8 mouse cellular contexts compared by ENCODE assay signal in the genomic region with DNA sequence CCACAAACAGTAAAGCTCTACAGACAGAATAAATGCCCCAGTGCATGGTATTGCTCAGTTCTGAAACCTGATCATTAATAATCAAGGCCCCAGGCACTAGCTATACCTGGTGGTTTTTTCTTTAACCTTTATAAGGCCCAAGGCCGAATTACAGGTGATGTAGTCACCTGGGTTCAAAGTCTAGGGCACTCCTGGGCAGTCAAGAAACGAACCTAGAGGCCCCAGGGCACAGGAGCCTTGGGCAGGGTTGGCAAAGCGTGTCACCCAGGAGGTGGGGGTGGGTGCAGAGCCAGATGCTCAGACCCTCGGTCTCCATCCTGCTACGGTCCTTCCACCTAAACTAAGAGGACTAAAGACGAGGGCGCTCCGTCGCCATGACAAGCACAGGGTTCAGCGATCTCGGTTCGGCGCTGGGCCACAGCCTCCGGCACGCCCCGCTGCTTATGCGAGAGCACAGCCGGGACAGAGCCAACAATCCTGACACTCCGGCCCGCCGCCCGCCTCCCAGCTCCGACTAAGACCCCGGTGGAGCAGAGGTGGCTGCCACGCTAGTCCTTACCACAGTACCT. TPM values are rescaled to one million over a fixed set of nuclear protein-coding genes. Genes with fewer than 3 reads are reported as not detected.
DNase-seq lines count a peak whose midpoint lies in the region; ATAC-seq and TF ChIP-seq lines count a peak whose summit lies in the region.

No protein-coding gene starts in this region.

- peak overlapping the region; percentile 87 for H3K9ac ChIP-seq in heart, postnatal 0 days (replicated peaks; ENCODE audit: low read depth, low read length)
- peak overlapping the region; percentile 88 for H3K9ac ChIP-seq in hindbrain, embryonic 12.5 days

- H3K4me2 ChIP-seq in heart, postnatal 0 days (ENCODE audit: low read depth, low read length): peak overlapping the region; percentile 88
- peak overlapping the region; percentile 79 for H3K4me2 ChIP-seq in hindbrain, embryonic 12.5 days (replicated peaks)

- no peak for TF ChIP-seq POLR2A in bone marrow, adult 2 months (IDR thresholded peaks at IDR 0.05; ENCODE audit: borderline replicate concordance, control insufficient read depth, low read depth, low read length)

- no peak for TF ChIP-seq CTCF in heart, postnatal 0 days (IDR thresholded peaks at IDR 0.05; ENCODE audit: low read depth)
- no peak for TF ChIP-seq CTCF in bone marrow, adult 2 months (IDR thresholded peaks at IDR 0.05; ENCODE audit: control insufficient read depth, insufficient read depth, low read length)

- peak overlapping the region; percentile 97 for H3K27ac ChIP-seq in heart, postnatal 0 days (ENCODE audit: low read depth)
- H3K27ac ChIP-seq in bone marrow, adult 2 months (ENCODE audit: control insufficient read depth, insufficient read depth, low read depth, low read length, poor library complexity): peak overlapping the region; percentile 97
- H3K27ac ChIP-seq in hindbrain, embryonic 12.5 days: peak overlapping the region; percentile 90
- peak overlapping the region; percentile 91 for H3K27ac ChIP-seq in midbrain, embryonic 10.5 days (replicated peaks)

- TF ChIP-seq EP300 in heart, postnatal 0 days (IDR thresholded peaks at IDR 0.05; ENCODE audit: low read depth): 0 out of 2 replicates have a peak, but pooled peaks have one; percentile 8

- H3K27me3 ChIP-seq in heart, postnatal 0 days (ENCODE audit: control insufficient read depth, insufficient read depth, low read length): no peaks in the 10 kb centered on the region
- no peaks in the 10 kb centered on the region for H3K27me3 ChIP-seq in hindbrain, embryonic 12.5 days
- no peaks in the 10 kb centered on the region for H3K27me3 ChIP-seq in midbrain, embryonic 10.5 days (ENCODE audit: low read depth, poor library complexity, severe bottlenecking)

- peak; percentile 57 for ATAC-seq in heart, postnatal 0 days (ENCODE audit: insufficient read depth, low read depth)
- no peak for ATAC-seq in hindbrain, embryonic 12.5 days (ENCODE audit: low FRiP score)

- H3K4me1 ChIP-seq in heart, postnatal 0 days (ENCODE audit: control insufficient read depth, insufficient read depth): peaks cover 31% of the 10 kb centered on the region
- H3K4me1 ChIP-seq in bone marrow, adult 2 months (ENCODE audit: control insufficient read depth, insufficient read depth, low read length): no peaks in the 10 kb centered on the region
- H3K4me1 ChIP-seq in hindbrain, embryonic 12.5 days: peaks cover 13% of the 10 kb centered on the region
- H3K4me1 ChIP-seq in midbrain, embryonic 10.5 days: peaks cover 25% of the 10 kb centered on the region

- peak overlapping the region; percentile 89 for H3K4me3 ChIP-seq in heart, postnatal 0 days (ENCODE audit: low read depth, low read length)
- H3K4me3 ChIP-seq in bone marrow, adult 2 months (replicated peaks; ENCODE audit: control insufficient read depth, low read depth, low read length): peak overlapping the region; percentile 82
- H3K4me3 ChIP-seq in hindbrain, embryonic 12.5 days: peak overlapping the region; percentile 85
- peak overlapping the region; percentile 88 for H3K4me3 ChIP-seq in midbrain, embryonic 10.5 days

- WGBS in heart, postnatal 0 days: under 1% methylated on average over 25 of the region's 25 CpGs
- under 1% methylated on average over 25 of the region's 25 CpGs for WGBS in bone marrow, adult 2 months
- under 1% methylated on average over 23 of the region's 25 CpGs for WGBS in hindbrain, embryonic 12.5 days
- under 1% methylated on average over 25 of the region's 25 CpGs for WGBS in midbrain, embryonic 10.5 days

- peak; percentile 22 for DNase-seq in heart, postnatal 0 days (ENCODE audit: low spot score)
- DNase-seq in heart, adult 8-10 months (ENCODE audit: low spot score): no peak
- no peak for DNase-seq in midbrain, embryonic 10.5 days (ENCODE audit: low spot score)
- DNase-seq in ovary, postnatal 36 days (ENCODE audit: low spot score): no peak
- no peak for DNase-seq in right cerebral cortex, postnatal 4 days
- DNase-seq in thymus, postnatal 4 days: no peak

- no peaks in the 10 kb centered on the region for H3K9me3 ChIP-seq in heart, postnatal 0 days (replicated peaks; ENCODE audit: control insufficient read depth, low read length)
- no peaks in the 10 kb centered on the region for H3K9me3 ChIP-seq in hindbrain, embryonic 12.5 days (replicated peaks)
- no peaks in the 10 kb centered on the region for H3K9me3 ChIP-seq in midbrain, embryonic 10.5 days (replicated peaks)

- peaks cover 8% of the 10 kb centered on the region for H3K36me3 ChIP-seq in heart, postnatal 0 days (replicated peaks; ENCODE audit: control insufficient read depth, insufficient read depth, low read length)
- H3K36me3 ChIP-seq in hindbrain, embryonic 12.5 days: peaks cover 6% of the 10 kb centered on the region
- peaks cover 22% of the 10 kb centered on the region for H3K36me3 ChIP-seq in midbrain, embryonic 10.5 days

RNA-seq across cellular contexts. Expression of gene Sec23a, which starts 0.5 kb away (rescaled TPM):
- total RNA-seq in heart, postnatal 0 days (2014; rRNA removed; ENCODE audit: low replicate concordance): 58.9 and 77.7 TPM in 2 replicates
- 41.5 and 42.8 TPM in 2 replicates for polyA plus RNA-seq in heart, postnatal 0 days (2015; fragmentation: Nextera tagmentation; extraction: Ambion mirVana)
- total RNA-seq in heart, adult 8-10 months (2022): 10 to 100 TPM; 42.2 to 47.9 (median 45.9) TPM
- polyA plus RNA-seq in bone marrow, adult 2 months (2011; ENCODE audit: insufficient read depth, insufficient read length, low replicate concordance, missing spikeins): 9.2 and 14.7 TPM in 2 replicates
- 108 and 121 TPM in 2 replicates for polyA plus RNA-seq in hindbrain, embryonic 12.5 days (2016; fragmentation: Nextera tagmentation; extraction: Ambion mirVana)
- polyA plus RNA-seq in midbrain, embryonic 10.5 days (2016; fragmentation: Nextera tagmentation; extraction: Ambion mirVana): 62.2 and 71.7 TPM in 2 replicates

RNA-seq across cellular contexts. Expression of gene Gemin2, which starts 1.8 kb away (rescaled TPM):
- 3.7 and 4.7 TPM in 2 replicates for total RNA-seq in heart, postnatal 0 days (2014; rRNA removed; ENCODE audit: low replicate concordance)
- polyA plus RNA-seq in heart, postnatal 0 days (2015; fragmentation: Nextera tagmentation; extraction: Ambion mirVana): 16.0 and 16.3 TPM in 2 replicates
- total RNA-seq in heart, adult 8-10 months (2022): 1 to 10 TPM; 4.3 to 6.2 (median 5.3) TPM
- 12.4 and 13.8 TPM in 2 replicates for polyA plus RNA-seq in bone marrow, adult 2 months (2011; ENCODE audit: insufficient read depth, insufficient read length, low replicate concordance, missing spikeins)
- 21.9 and 22.0 TPM in 2 replicates for polyA plus RNA-seq in hindbrain, embryonic 12.5 days (2016; fragmentation: Nextera tagmentation; extraction: Ambion mirVana)
- 35.8 and 36.8 TPM in 2 replicates for polyA plus RNA-seq in midbrain, embryonic 10.5 days (2016; fragmentation: Nextera tagmentation; extraction: Ambion mirVana)

RNA-seq across cellular contexts. Expression of gene Trappc6b, which starts 49.9 kb away (rescaled TPM):
- 23.2 and 57.8 TPM in 2 replicates for total RNA-seq in heart, postnatal 0 days (2014; rRNA removed; ENCODE audit: low replicate concordance)
- polyA plus RNA-seq in heart, postnatal 0 days (2015; fragmentation: Nextera tagmentation; extraction: Ambion mirVana): 95.4 and 96.6 TPM in 2 replicates
- 10 to 100 TPM; 57.6 to 75.2 (median 68.7) TPM for total RNA-seq in heart, adult 8-10 months (2022)
- 41.7 and 44.5 TPM in 2 replicates for polyA plus RNA-seq in bone marrow, adult 2 months (2011; ENCODE audit: insufficient read depth, insufficient read length, low replicate concordance, missing spikeins)
- 111 and 119 TPM in 2 replicates for polyA plus RNA-seq in hindbrain, embryonic 12.5 days (2016; fragmentation: Nextera tagmentation; extraction: Ambion mirVana)
- 71.4 and 81.9 TPM in 2 replicates for polyA plus RNA-seq in midbrain, embryonic 10.5 days (2016; fragmentation: Nextera tagmentation; extraction: Ambion mirVana)

RNA-seq across cellular contexts. Expression of gene Pnn, which starts 55.3 kb away (rescaled TPM):
- 6.7 and 11.8 TPM in 2 replicates for total RNA-seq in heart, postnatal 0 days (2014; rRNA removed; ENCODE audit: low replicate concordance)
- polyA plus RNA-seq in heart, postnatal 0 days (2015; fragmentation: Nextera tagmentation; extraction: Ambion mirVana): 36.6 and 41.3 TPM in 2 replicates
- total RNA-seq in heart, adult 8-10 months (2022): 10 to 100 TPM; 18.8 to 35.6 (median 25.9) TPM
- 73.7 and 87.0 TPM in 2 replicates for polyA plus RNA-seq in bone marrow, adult 2 months (2011; ENCODE audit: insufficient read depth, insufficient read length, low replicate concordance, missing spikeins)
- polyA plus RNA-seq in hindbrain, embryonic 12.5 days (2016; fragmentation: Nextera tagmentation; extraction: Ambion mirVana): 106 and 118 TPM in 2 replicates
- polyA plus RNA-seq in midbrain, embryonic 10.5 days (2016; fragmentation: Nextera tagmentation; extraction: Ambion mirVana): 112 and 114 TPM in 2 replicates
